Mouse (Mus musculus) embryonic facial prominence, embryonic 15.5 days (tissue): ENCODE results near the gene Slc19a3. TPM values are rescaled to one million over a fixed set of nuclear protein-coding genes. Genes with fewer than 3 reads are reported as not detected.
"Not testable (repeated sequence)": the region's sequence is repeated elsewhere in the genome, so short reads cannot be mapped to it uniquely, and the experiment has no call there.

Source experiments
- ATAC-seq: fragments of 200-750 bp; cut with Nextera tagmentation; 2 replicates; pipeline ENCODE4 v1.8.0; 2017; ENCODE audit warnings: low read depth, moderate TSS enrichment; ENCODE audit not compliant: insufficient number of reproducible peaks, low FRiP score, low TSS enrichment
- H3K27ac ChIP-seq: fragments of 300-500 bp; sonication (generic); replicated peaks from 2 replicates; pipeline ENCODE4 v1.5.1; 2015; ENCODE audit warnings: mild to moderate bottlenecking, inconsistent platforms
- H3K27me3 ChIP-seq: fragments of 300-500 bp; sonication (generic); 2 replicates; pipeline ENCODE4 v1.6.1; 2015; ENCODE audit warnings: inconsistent platforms
- H3K36me3 ChIP-seq: fragments of 300-500 bp; sonication (generic); 2 replicates; pipeline ENCODE4 v1.6.1; 2015; ENCODE audit warnings: mild to moderate bottlenecking, inconsistent platforms
- H3K4me1 ChIP-seq: fragments of 300-500 bp; sonication (generic); 2 replicates; pipeline ENCODE4 v1.6.1; 2015; ENCODE audit warnings: inconsistent platforms
- H3K4me2 ChIP-seq: fragments of 300-500 bp; sonication (generic); replicated peaks from 2 replicates; pipeline ENCODE4 v1.6.1; 2015; ENCODE audit warnings: mild to moderate bottlenecking, inconsistent platforms
- H3K4me3 ChIP-seq: fragments of 300-500 bp; sonication (generic); replicated peaks from 2 replicates; pipeline ENCODE4 v1.5.1; 2015; ENCODE audit warnings: mild to moderate bottlenecking, inconsistent platforms
- H3K9ac ChIP-seq: fragments of 300-500 bp; sonication (generic); 2 replicates; pipeline ENCODE4 v1.6.1; 2015; ENCODE audit warnings: inconsistent platforms
- H3K9me3 ChIP-seq: fragments of 300-500 bp; sonication (generic); replicated peaks from 2 replicates; pipeline ENCODE4 v1.6.1; 2016; ENCODE audit warnings: inconsistent platforms
- WGBS: fragments of 180-500 bp; shearing (Covaris S2); methylation state at CpG from one replicate; pipeline ENCODE4 v1.1.7; 2015; 5-methylcytosine and 5-hydroxymethylcytosine counted together
- polyA plus RNA-seq: library from polyadenylated mRNA; unstranded; fragments of >200 nt; fragmentation: Nextera tagmentation; extraction: Ambion mirVana; gene quantifications from 2 replicates; pipeline ENCODE4 v1.2.1, GENCODE M21; 2015

The Slc19a3 gene
- polyA plus RNA-seq, 1 experiment from 2014 or later: 0.36 TPM

DNA sequence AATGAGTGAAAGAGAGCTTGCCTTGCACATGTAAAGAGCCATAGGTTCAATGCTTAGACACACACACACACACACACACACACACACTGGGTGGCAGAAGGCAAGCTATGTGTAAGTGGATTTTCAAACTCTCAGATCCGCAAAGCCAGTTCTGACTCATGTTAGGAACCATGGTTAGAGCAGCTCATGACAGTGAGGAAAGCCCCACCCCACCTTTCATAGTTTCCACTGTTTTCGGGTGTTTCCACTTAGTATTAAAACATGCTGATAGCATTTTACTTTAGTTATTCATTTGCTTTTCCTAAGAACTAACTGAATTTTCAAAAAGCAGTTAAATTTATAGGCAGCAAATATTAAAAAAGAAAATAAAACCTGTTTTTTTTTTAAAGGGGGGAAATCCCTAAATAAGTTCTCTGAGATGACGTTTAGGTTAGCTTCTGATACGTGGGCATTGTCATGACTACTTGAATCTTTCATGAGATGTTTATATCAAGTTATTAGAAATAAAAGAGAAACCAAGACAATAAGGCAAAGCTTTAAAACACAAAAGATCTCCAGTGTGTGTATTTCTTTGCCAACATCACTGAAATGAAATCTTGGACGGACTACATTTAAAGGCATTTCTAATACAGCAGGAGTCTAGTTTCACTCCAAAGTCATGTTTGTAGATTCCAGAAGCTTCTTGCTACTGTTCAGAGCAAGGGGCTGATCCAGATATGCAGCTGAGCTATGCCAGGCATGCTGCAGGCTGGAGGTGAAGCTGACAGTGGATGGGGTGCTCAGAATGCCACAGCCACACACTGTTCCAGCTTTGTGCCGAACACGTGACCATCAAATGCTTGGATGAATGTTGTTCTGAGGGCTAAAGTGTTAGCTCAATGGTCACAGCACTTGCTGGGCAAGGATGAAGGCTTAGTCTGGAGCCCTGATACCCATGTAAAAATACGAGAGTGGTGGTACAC, 31.7 kb downstream of the Slc19a3 start:
- 72% methylated on average over 8 of the region's 8 CpGs for WGBS
- no peaks in the 10 kb centered on the region for H3K4me1 ChIP-seq

DNA sequence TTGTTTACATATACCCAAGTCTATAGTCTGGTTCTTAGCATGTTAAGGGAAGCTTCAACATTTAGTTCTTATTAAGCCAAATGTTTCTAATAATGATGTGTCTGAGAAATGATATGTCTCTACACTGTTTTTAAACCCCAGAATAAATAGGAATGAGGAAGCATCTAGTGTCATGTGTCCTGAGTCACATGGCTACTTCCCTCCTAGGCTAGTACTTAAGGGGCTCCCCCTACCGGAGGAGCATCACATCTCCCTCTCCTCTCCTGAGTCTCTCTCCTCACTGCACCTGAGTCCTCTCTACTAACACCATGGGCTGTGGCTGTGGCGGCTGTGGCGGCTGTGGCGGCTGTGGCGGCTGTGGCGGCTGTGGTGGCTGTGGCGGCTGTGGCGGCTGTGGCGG, 37.9 kb downstream of the Slc19a3 start, which contains the start of gene Gm47959:
Gm47959 (plus strand) TSS at position 243 of the 400 bp plus-strand sequence.
- not testable (repeated sequence) for H3K9me3 ChIP-seq, H3K27ac ChIP-seq, H3K4me1 ChIP-seq, H3K27me3 ChIP-seq, H3K36me3 ChIP-seq, H3K4me2 ChIP-seq, ATAC-seq, H3K4me3 ChIP-seq, H3K9ac ChIP-seq
- 98% methylated on average over 6 of the region's 9 CpGs for WGBS

More for the DNA sequence above, 31.7 kb downstream of the Slc19a3 start:
- no peak overlapping the region for H3K4me3 ChIP-seq
- H3K9me3 ChIP-seq: no peaks in the 10 kb centered on the region
- no peak overlapping the region for H3K9ac ChIP-seq
- H3K4me2 ChIP-seq: no peak overlapping the region
- no peak for ATAC-seq
- H3K36me3 ChIP-seq: no peaks in the 10 kb centered on the region
- no peaks in the 10 kb centered on the region for H3K27me3 ChIP-seq
- H3K27ac ChIP-seq: no peak overlapping the region

DNA sequence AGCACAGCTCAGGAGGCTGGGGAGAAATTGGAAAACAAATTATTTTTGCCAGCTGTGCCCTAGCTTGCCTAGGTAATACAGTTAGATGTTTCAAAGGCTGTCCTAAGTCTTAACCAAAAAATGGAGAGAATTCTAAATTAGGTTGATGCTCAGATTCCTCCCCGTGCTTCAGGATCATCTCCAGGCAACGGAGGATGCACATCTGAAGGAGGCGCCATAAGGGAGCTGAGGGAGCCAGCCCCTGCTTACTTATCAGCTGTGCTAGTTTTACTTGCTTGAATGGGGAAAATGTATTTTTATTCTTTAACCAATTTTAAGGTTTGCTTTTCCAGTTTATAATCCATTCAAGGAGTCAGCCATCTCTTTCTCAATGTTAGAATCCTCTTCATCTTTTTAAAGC, 44.3 kb downstream of the Slc19a3 start:
- no peak for ATAC-seq
- Histone ChIP-seq H3K4me3 (no peak overlapping the region), H3K9ac (no peak overlapping the region), H3K27me3 (no peaks in the 10 kb centered on the region), H3K27ac (no peak overlapping the region), H3K4me2 (no peak overlapping the region), H3K4me1 (no peaks in the 10 kb centered on the region), H3K36me3 (no peaks in the 10 kb centered on the region), H3K9me3 (no peaks in the 10 kb centered on the region)
- 78% methylated on average over 3 of the region's 3 CpGs for WGBS

DNA sequence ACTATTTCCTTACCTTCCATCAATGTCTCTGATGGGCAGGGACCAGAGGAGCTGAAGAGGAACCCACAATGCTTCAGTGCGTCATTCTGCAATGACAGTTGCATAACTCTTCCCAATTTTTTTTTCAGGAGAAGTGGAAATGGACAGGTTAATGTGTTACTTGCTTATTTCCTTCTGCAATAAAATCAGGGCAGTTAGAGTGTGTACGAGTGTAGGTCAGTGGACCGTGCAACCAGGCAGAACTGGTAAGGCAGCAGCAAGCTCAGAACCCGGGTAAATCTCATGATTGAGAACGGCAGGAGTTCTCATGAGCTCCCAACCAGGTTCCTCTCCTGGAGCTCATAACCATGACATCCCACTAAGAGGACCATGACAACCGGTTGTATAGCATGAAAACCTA, 46.2 kb downstream of the Slc19a3 start:
- Histone ChIP-seq H3K9me3 (no peaks in the 10 kb centered on the region), H3K27me3 (no peaks in the 10 kb centered on the region), H3K4me2 (no peak overlapping the region), H3K27ac (no peak overlapping the region), H3K9ac (no peak overlapping the region), H3K4me3 (no peak overlapping the region), H3K36me3 (no peaks in the 10 kb centered on the region), H3K4me1 (no peaks in the 10 kb centered on the region)
- 87% methylated on average over 6 of the region's 6 CpGs for WGBS
- ATAC-seq: no peak

DNA sequence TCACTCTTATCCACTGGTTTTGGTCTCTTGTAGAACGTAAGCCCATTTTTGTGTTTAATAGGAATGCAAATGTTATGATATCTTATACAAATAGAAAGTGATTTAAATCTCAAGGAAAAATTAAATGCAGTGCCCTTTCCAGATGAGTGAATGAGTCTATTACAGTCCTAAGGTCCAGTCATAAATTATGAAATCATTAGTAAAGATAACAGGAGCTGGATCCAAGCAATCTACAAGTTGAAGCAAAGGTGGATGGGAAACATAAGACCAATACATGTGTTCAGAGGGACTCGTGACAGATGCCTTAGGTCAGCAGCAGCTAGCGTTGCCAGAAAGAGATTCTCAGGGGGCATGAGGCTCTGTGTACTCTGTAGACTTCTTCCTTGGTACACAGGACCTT, 46.7 kb downstream of the Slc19a3 start:
- no peak overlapping the region for H3K27ac ChIP-seq
- H3K27me3 ChIP-seq: no peaks in the 10 kb centered on the region
- H3K4me1 ChIP-seq: no peaks in the 10 kb centered on the region
- no peak overlapping the region for H3K9ac ChIP-seq
- no peaks in the 10 kb centered on the region for H3K9me3 ChIP-seq
- ATAC-seq: no peak
- WGBS: 78% methylated on average over 3 of the region's 3 CpGs
- no peak overlapping the region for H3K4me3 ChIP-seq
- no peak overlapping the region for H3K4me2 ChIP-seq
- H3K36me3 ChIP-seq: no peaks in the 10 kb centered on the region

DNA sequence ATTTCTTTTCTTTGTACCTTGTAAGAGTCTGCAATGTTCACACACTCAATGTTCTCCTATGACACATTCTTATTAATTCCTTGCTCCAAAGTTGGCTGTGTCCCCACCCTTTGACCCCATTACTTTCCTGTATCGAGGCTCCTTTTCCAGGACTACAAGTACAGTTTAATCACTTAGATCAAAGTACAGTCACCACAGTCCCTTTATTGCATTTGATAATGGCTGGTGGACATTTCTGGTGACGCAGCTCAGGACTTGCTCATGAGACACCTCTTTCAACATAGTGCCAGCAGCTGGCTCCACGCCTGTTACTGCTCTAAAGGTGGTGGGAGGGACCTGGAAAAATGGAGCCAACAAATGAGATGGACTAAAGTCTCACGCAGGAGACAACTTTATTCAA, 47.2 kb downstream of the Slc19a3 start:
- Histone ChIP-seq H3K4me2 (no peak overlapping the region), H3K27me3 (no peaks in the 10 kb centered on the region), H3K9me3 (no peaks in the 10 kb centered on the region), H3K4me3 (no peak overlapping the region), H3K36me3 (no peaks in the 10 kb centered on the region), H3K4me1 (no peaks in the 10 kb centered on the region), H3K27ac (no peak overlapping the region), H3K9ac (no peak overlapping the region)
- ATAC-seq: no peak
- 67% methylated on average over 4 of the region's 4 CpGs for WGBS

DNA sequence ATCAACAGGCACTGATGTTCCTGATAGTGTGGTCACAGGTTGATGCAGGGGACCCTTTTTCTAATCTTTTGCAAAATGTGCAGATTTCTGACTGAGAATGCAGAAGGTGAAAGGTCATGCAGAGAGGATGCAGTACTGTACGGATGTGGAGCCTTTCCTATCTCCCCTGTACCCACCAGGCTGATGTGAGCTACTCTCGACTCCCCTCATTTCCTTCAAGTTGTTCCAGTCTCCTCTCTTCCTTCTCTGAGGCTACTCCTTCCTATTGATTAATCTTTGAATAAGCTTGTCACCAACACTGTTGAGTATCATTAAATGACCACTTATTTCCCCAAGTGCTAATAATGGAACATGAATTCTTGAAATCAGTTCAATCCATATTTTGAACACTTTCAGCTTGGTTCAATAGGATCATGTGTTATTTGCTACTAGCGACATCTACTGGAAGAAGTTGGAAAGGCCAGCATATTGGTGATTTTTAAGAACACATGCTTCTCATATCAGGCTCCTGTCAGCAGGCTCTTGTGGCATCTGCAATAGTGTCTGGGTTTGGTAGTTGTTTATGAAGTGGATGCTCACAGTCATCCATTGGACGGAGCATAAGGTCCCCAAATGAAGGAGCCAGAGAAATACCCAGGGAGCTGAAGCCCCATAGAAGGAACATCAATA, 50.6 kb downstream of the Slc19a3 start:
- H3K4me1 ChIP-seq: no peaks in the 10 kb centered on the region
- no peak overlapping the region for H3K27ac ChIP-seq
- no peak overlapping the region for H3K4me2 ChIP-seq
- H3K9ac ChIP-seq: no peak overlapping the region
- no peaks in the 10 kb centered on the region for H3K27me3 ChIP-seq
- no peak for ATAC-seq
- WGBS: 24% methylated on average over 4 of the region's 4 CpGs
- no peaks in the 10 kb centered on the region for H3K36me3 ChIP-seq
- H3K4me3 ChIP-seq: no peak overlapping the region
- no peaks in the 10 kb centered on the region for H3K9me3 ChIP-seq

DNA sequence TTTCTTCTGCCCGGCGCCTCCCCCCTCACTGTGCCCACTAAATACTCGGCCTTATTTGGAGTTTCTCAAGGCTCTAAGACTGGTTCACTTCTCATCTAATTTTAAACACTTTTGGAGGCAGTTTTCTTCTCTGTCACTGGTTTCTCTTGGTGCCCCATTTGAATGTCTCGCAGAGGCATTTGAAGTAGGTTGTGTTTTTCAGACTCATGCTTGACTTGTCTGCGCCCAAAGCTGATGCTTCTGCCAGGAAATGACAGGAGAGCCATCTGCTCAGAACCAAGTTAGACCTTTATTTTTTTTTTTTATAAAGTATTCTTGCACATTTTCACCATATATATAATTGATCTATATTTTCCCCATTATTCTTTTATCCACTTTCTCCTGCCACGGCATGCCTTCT, 51.5 kb downstream of the Slc19a3 start:
- Histone ChIP-seq H3K4me2 (no peak overlapping the region), H3K9ac (no peak overlapping the region), H3K4me1 (no peaks in the 10 kb centered on the region), H3K9me3 (no peaks in the 10 kb centered on the region), H3K36me3 (no peaks in the 10 kb centered on the region), H3K27ac (no peak overlapping the region), H3K4me3 (no peak overlapping the region), H3K27me3 (no peaks in the 10 kb centered on the region)
- 87% methylated on average over 6 of the region's 6 CpGs for WGBS
- no peak for ATAC-seq

DNA sequence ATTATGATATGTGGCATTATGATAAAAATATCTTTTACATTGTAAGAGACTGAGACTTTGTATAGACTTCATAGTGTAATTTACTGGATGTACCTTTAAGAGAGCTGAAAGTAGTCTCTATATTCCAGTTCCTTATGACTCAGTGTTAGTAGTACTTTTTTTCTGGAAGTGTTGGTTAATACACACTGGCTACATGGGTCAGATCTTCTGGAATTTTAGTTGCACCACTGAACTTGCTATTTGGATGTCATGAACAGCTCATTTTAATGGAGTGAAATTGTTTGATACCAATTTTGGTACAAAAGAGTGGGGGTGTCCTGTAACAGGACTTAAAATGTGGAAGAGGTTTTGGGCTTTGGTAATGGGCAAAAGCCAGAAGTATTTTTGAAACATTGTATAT, 60.4 kb downstream of the Slc19a3 start:
- no peaks in the 10 kb centered on the region for H3K27me3 ChIP-seq
- ATAC-seq: no peak
- no peak overlapping the region for H3K27ac ChIP-seq
- H3K9ac ChIP-seq: no peak overlapping the region
- H3K4me1 ChIP-seq: no peaks in the 10 kb centered on the region
- H3K4me3 ChIP-seq: no peak overlapping the region
- no peaks in the 10 kb centered on the region for H3K36me3 ChIP-seq
- no peak overlapping the region for H3K4me2 ChIP-seq
- no peaks in the 10 kb centered on the region for H3K9me3 ChIP-seq

DNA sequence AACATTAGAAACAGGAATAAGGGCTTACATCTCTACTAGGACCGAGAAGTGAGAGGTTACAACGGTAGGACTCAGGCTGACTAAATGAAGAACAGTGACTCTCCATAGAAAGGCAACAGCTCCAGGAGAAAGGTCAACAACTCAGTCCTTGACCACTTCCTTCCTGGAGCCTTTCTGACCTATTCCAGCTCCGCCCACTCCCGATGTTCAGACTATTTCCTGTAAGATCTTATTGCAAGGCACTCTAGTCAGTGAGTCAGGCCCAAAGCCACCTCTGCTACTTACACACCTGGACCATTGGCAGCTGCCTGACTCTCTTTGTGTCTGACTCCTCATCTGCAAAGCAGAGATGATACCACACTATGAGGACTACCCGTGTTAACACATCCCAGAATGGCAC, 62.5 kb downstream of the Slc19a3 start:
- no peak for ATAC-seq
- H3K9ac ChIP-seq: no peak overlapping the region
- no peak overlapping the region for H3K4me2 ChIP-seq
- H3K27ac ChIP-seq: no peak overlapping the region
- H3K4me1 ChIP-seq: no peaks in the 10 kb centered on the region
- H3K4me3 ChIP-seq: no peak overlapping the region
- H3K9me3 ChIP-seq: no peaks in the 10 kb centered on the region
- 68% methylated on average over 5 of the region's 5 CpGs for WGBS
- no peaks in the 10 kb centered on the region for H3K27me3 ChIP-seq
- no peaks in the 10 kb centered on the region for H3K36me3 ChIP-seq

DNA sequence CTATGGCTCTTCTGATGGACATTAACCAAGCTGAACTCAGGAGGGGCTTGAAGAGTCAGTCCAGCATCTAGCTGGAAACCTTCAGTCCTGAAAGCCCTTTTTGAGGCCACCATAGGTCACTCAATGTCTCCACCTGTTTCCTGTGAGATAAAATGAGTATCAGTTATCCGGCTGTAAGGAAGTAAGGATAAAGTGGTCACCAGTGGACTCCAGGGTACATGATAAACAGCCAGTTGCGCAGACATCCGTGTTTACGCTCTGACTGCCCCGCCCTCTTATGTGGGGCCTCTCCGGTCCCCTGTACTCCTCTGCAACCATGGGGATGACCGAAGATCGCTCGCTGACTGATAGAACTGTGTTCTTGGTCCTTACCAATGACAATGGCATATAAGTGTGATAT, 63.9 kb downstream of the Slc19a3 start:
- Histone ChIP-seq H3K4me3 (no peak overlapping the region), H3K27ac (no peak overlapping the region), H3K36me3 (no peaks in the 10 kb centered on the region), H3K9ac (no peak overlapping the region), H3K4me1 (no peaks in the 10 kb centered on the region), H3K9me3 (no peaks in the 10 kb centered on the region), H3K27me3 (no peaks in the 10 kb centered on the region), H3K4me2 (no peak overlapping the region)
- ATAC-seq: no peak
- WGBS: 86% methylated on average over 9 of the region's 9 CpGs
